Mouse (Mus musculus): ENCODE results near the gene Crlf3. TPM values are rescaled to one million over a fixed set of nuclear protein-coding genes. Genes with fewer than 3 reads are reported as not detected.
"Not testable (repeated sequence)": the region's sequence is repeated elsewhere in the genome, so short reads cannot be mapped to it uniquely, and the experiment has no call there.

Crlf3 gene
- polyA plus RNA-seq, 1 experiment from 2014 or later, result 47.8 TPM

GRCm38 (mm10) chr11:80053171-80053570 lies 27.6 kb downstream of the Crlf3 start:
- no peaks in the 10 kb centered on the region for H3K9me3 ChIP-seq
- H3K4me3 ChIP-seq, result no peak overlapping the region
- H3K4me1 ChIP-seq, result peaks cover 9% of the 10 kb centered on the region
- H3K27ac ChIP-seq (replicated peaks), result no peak overlapping the region
- H3K27me3 ChIP-seq (replicated peaks; ENCODE audit: low read depth, poor library complexity, severe bottlenecking), result no peaks in the 10 kb centered on the region
- peaks cover 76% of the 10 kb centered on the region for H3K36me3 ChIP-seq (replicated peaks)
- DNase-seq (ENCODE audit: low spot score), result no peak
- 87% methylated on average over 5 of the region's 5 CpGs for WGBS

GRCm38 (mm10) chr11:80052456-80052855 lies 28.3 kb downstream of the Crlf3 start:
- Histone ChIP-seq H3K27me3 (replicated peaks; ENCODE audit: low read depth, poor library complexity, severe bottlenecking) (no peaks in the 10 kb centered on the region), H3K9me3 (no peaks in the 10 kb centered on the region), H3K27ac (replicated peaks) (no peak overlapping the region), H3K4me1 (peaks cover 9% of the 10 kb centered on the region), H3K4me3 (no peak overlapping the region), H3K36me3 (replicated peaks) (peaks cover 75% of the 10 kb centered on the region)
- DNase-seq (ENCODE audit: low spot score), result no peak
- WGBS, result 73% methylated on average over 7 of the region's 7 CpGs

GRCm38 (mm10) chr11:80050088-80050487 lies 30.7 kb downstream of the Crlf3 start:
- Histone ChIP-seq H3K27ac (replicated peaks) (no peak overlapping the region), H3K4me1 (peaks cover 9% of the 10 kb centered on the region), H3K4me3 (no peak overlapping the region), H3K27me3 (replicated peaks; ENCODE audit: low read depth, poor library complexity, severe bottlenecking) (no peaks in the 10 kb centered on the region), H3K9me3 (no peaks in the 10 kb centered on the region), H3K36me3 (replicated peaks) (peaks cover 62% of the 10 kb centered on the region)
- WGBS, result 50% methylated on average over 2 of the region's 2 CpGs
- no peak for DNase-seq (ENCODE audit: low spot score)

GRCm38 (mm10) chr11:80046856-80047255 lies 33.9 kb downstream of the Crlf3 start:
- Histone ChIP-seq H3K9me3 (no peaks in the 10 kb centered on the region), H3K27me3 (replicated peaks; ENCODE audit: low read depth, poor library complexity, severe bottlenecking) (no peaks in the 10 kb centered on the region), H3K4me1 (peaks cover 9% of the 10 kb centered on the region), H3K4me3 (no peak overlapping the region), H3K27ac (replicated peaks) (no peak overlapping the region), H3K36me3 (replicated peaks) (peaks cover 47% of the 10 kb centered on the region)
- DNase-seq (ENCODE audit: low spot score), result no peak
- WGBS, result 88% methylated on average over 7 of the region's 7 CpGs

GRCm38 (mm10) chr11:80043419-80043817 lies 37.4 kb downstream of the Crlf3 start:
- WGBS, result 86% methylated on average over 8 of the region's 8 CpGs
- Histone ChIP-seq H3K4me3 (no peak overlapping the region), H3K9me3 (no peaks in the 10 kb centered on the region), H3K27ac (replicated peaks) (no peak overlapping the region), H3K27me3 (replicated peaks; ENCODE audit: low read depth, poor library complexity, severe bottlenecking) (no peaks in the 10 kb centered on the region), H3K36me3 (replicated peaks) (peaks cover 35% of the 10 kb centered on the region), H3K4me1 (no peaks in the 10 kb centered on the region)
- DNase-seq (ENCODE audit: low spot score), result no peak

- peaks cover 30% of the 10 kb centered on the region for H3K36me3 ChIP-seq (replicated peaks)
- no peak overlapping the region for H3K27ac ChIP-seq (replicated peaks)
- no peaks in the 10 kb centered on the region for H3K27me3 ChIP-seq (replicated peaks; ENCODE audit: low read depth, poor library complexity, severe bottlenecking)
- H3K4me1 ChIP-seq, result no peaks in the 10 kb centered on the region
- WGBS, result 58% methylated on average over 10 of the region's 10 CpGs
- peak; percentile 42 for DNase-seq (ENCODE audit: low spot score)
- no peak overlapping the region for H3K4me3 ChIP-seq
- no peaks in the 10 kb centered on the region for H3K9me3 ChIP-seq
These were observed 38.0 kb downstream of the Crlf3 start for GRCm38 (mm10) chr11:80042615-80043418.

- Histone ChIP-seq H3K27me3 (replicated peaks; ENCODE audit: low read depth, poor library complexity, severe bottlenecking) (no peaks in the 10 kb centered on the region), H3K4me1 (no peaks in the 10 kb centered on the region), H3K36me3 (replicated peaks) (peaks cover 37% of the 10 kb centered on the region), H3K9me3 (no peaks in the 10 kb centered on the region), H3K4me3 (no peak overlapping the region), H3K27ac (replicated peaks) (no peak overlapping the region)
- 83% methylated on average over 8 of the region's 8 CpGs for WGBS
- no peak for DNase-seq (ENCODE audit: low spot score)
These were observed 43.3 kb downstream of the Crlf3 start for GRCm38 (mm10) chr11:80037495-80037894.

- Histone ChIP-seq H3K4me3 (no peak overlapping the region), H3K27me3 (replicated peaks; ENCODE audit: low read depth, poor library complexity, severe bottlenecking) (no peaks in the 10 kb centered on the region), H3K9me3 (no peaks in the 10 kb centered on the region), H3K27ac (replicated peaks) (no peak overlapping the region), H3K36me3 (replicated peaks) (peaks cover 100% of the 10 kb centered on the region), H3K4me1 (no peaks in the 10 kb centered on the region)
- no peak for DNase-seq (ENCODE audit: low spot score)
- 90% methylated on average over 4 of the region's 4 CpGs for WGBS
These were observed 59.5 kb downstream of the Crlf3 start for GRCm38 (mm10) chr11:80021306-80021705.

- no peaks in the 10 kb centered on the region for H3K4me1 ChIP-seq
- WGBS, result 92% methylated on average over 1 of the region's 1 CpGs
- H3K36me3 ChIP-seq (replicated peaks), result peaks cover 100% of the 10 kb centered on the region
- no peak overlapping the region for H3K27ac ChIP-seq (replicated peaks)
- no peak overlapping the region for H3K4me3 ChIP-seq
- H3K27me3 ChIP-seq (replicated peaks; ENCODE audit: low read depth, poor library complexity, severe bottlenecking), result no peaks in the 10 kb centered on the region
- no peaks in the 10 kb centered on the region for H3K9me3 ChIP-seq
- no peak for DNase-seq (ENCODE audit: low spot score)
These were observed 61.0 kb downstream of the Crlf3 start for GRCm38 (mm10) chr11:80019792-80020191.

GRCm38 (mm10) chr11:80016533-80016932 lies 64.3 kb downstream of the Crlf3 start:
- H3K4me3 ChIP-seq; DNase-seq (ENCODE audit: low spot score); H3K27ac ChIP-seq (replicated peaks); H3K27me3 ChIP-seq (replicated peaks; ENCODE audit: low read depth, poor library complexity, severe bottlenecking); H3K9me3 ChIP-seq; H3K4me1 ChIP-seq: not testable (repeated sequence)
- peaks cover 100% of the 10 kb centered on the region for H3K36me3 ChIP-seq (replicated peaks)
- 89% methylated on average over 5 of the region's 5 CpGs for WGBS

Other genes starting within 250 kb of the Crlf3 start
- gene Utp6, start 118.6 kb downstream of the Crlf3 start, polyA plus RNA-seq (2016; fragmentation: Nextera tagmentation; extraction: Ambion mirVana), result 72.4 and 74.1 TPM in 2 replicates
- 22.2 and 23.3 TPM in 2 replicates for gene Suz12, start 87.9 kb downstream of the Crlf3 start, polyA plus RNA-seq (2016; fragmentation: Nextera tagmentation; extraction: Ambion mirVana)
- 18.9 and 20.3 TPM in 2 replicates for gene Atad5, start 8.4 kb upstream of the Crlf3 start, polyA plus RNA-seq (2016; fragmentation: Nextera tagmentation; extraction: Ambion mirVana)
- 38.3 and 39.2 TPM in 2 replicates for gene Tefm, start 61.2 kb upstream of the Crlf3 start, polyA plus RNA-seq (2016; fragmentation: Nextera tagmentation; extraction: Ambion mirVana)
- 0.64 and 0.69 TPM in 2 replicates for gene Adap2, start 73.1 kb upstream of the Crlf3 start, polyA plus RNA-seq (2016; fragmentation: Nextera tagmentation; extraction: Ambion mirVana)
- 5.4 and 6.5 TPM in 2 replicates for gene Rnf135, start 102.9 kb upstream of the Crlf3 start, polyA plus RNA-seq (2016; fragmentation: Nextera tagmentation; extraction: Ambion mirVana)
- gene Rhot1, start 128.0 kb upstream of the Crlf3 start, polyA plus RNA-seq (2016; fragmentation: Nextera tagmentation; extraction: Ambion mirVana), result 50.0 and 53.1 TPM in 2 replicates
- gene Rhbdl3, start 219.9 kb upstream of the Crlf3 start, polyA plus RNA-seq (2016; fragmentation: Nextera tagmentation; extraction: Ambion mirVana), result 2.1 and 3.7 TPM in 2 replicates

Measured in embryonic facial prominence, embryonic 10.5 days (tissue).